Mouse (Mus musculus): ENCODE measurements at regions not wholly inside any gene's neighbourhood (a gene's known extent, or its start where the extent isn't known, plus 50 kb on each side); places are given as distances from the start of the nearest gene placed in this dataset.

DNA sequence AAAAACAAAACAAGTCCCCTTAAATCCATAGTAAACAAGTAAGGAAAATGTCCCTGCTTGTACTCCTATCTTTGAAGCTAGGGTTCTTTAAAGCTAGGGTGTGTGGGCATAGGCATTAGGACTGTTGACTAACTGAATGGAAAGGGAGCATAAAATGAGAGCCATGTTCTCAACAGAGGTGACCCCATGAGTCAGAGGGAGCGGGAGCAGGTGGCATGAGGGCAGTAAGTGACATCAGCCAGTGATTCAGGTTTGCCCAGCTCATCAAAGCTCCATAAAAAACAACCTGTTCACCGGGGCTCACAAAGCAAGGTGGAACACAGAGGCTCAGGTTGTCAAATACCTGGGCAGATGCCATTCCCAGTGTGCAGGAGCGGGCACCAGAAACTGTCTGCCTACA lies 104.6 kb upstream of the 1700056E22Rik start:
- no peaks in the 10 kb centered on the region for H3K27me3 ChIP-seq (ENCODE audit: control insufficient read depth, insufficient read depth, low read length)
- H3K27ac ChIP-seq (ENCODE audit: control insufficient read depth, insufficient read depth, low read depth, low read length): no peak overlapping the region
- H3K36me3 ChIP-seq (ENCODE audit: control insufficient read depth, insufficient read depth, low read length): no peaks in the 10 kb centered on the region
- H3K4me1 ChIP-seq (ENCODE audit: control insufficient read depth, insufficient read depth, low read length): no peaks in the 10 kb centered on the region
- no peak overlapping the region for H3K4me3 ChIP-seq (ENCODE audit: control insufficient read depth, low read depth, low read length)
- TF ChIP-seq CTCF (IDR thresholded peaks at IDR 0.05; ENCODE audit: control insufficient read depth, insufficient read depth, insufficient replicate concordance, low read depth, low read length): no peak
- no peak for TF ChIP-seq POLR2A (IDR thresholded peaks at IDR 0.05; ENCODE audit: control insufficient read depth, low read depth, low read length)

DNA sequence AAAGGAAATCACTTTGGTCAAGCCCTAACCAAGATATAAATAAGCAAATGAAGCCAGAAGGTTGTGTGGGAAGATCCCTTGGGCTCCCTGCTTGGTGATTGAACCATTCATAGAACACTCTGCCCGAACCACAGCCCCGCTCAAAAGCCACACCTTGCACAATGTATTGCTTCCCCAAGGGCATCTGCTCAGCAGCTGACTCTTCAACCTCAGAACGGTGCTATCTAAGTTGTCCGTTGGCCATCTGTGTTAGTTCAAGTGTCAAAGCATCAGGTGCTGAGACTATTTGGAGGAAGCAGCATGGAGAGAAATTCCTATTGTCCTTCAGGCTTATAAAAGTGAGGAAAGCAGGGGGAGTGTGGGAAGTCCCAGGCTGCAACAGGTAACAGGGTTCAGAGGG lies 96.8 kb upstream of the 1700056E22Rik start:
- no peak overlapping the region for H3K4me3 ChIP-seq (ENCODE audit: control insufficient read depth, low read depth, low read length)
- no peaks in the 10 kb centered on the region for H3K4me1 ChIP-seq (ENCODE audit: control insufficient read depth, insufficient read depth, low read length)
- H3K36me3 ChIP-seq (ENCODE audit: control insufficient read depth, insufficient read depth, low read length): no peaks in the 10 kb centered on the region
- H3K27ac ChIP-seq (ENCODE audit: control insufficient read depth, insufficient read depth, low read depth, low read length): no peak overlapping the region
- no peaks in the 10 kb centered on the region for H3K27me3 ChIP-seq (ENCODE audit: control insufficient read depth, insufficient read depth, low read length)
- TF ChIP-seq CTCF (IDR thresholded peaks at IDR 0.05; ENCODE audit: control insufficient read depth, insufficient read depth, insufficient replicate concordance, low read depth, low read length) (no peak), POLR2A (IDR thresholded peaks at IDR 0.05; ENCODE audit: control insufficient read depth, low read depth, low read length) (no peak)

DNA sequence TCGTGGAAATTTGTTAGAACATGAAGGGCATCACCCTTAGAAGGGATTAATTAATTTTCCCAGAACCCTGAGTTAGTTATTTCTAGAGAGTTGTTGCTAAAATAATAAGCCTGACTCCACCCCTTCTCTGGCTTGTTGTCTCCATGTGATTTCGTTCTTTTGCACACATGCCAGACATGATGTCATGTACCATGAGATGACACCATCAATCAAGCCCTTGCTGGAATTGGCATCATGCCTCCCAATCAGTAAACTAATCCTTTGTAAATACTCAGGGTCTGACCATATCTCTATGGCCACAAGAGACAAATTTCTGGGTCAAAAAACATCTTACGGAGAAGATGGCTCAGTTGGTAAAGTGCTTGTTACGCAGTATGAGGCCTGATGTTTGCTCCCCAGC lies 93.2 kb upstream of the 1700056E22Rik start:
- H3K36me3 ChIP-seq (ENCODE audit: control insufficient read depth, insufficient read depth, low read length): no peaks in the 10 kb centered on the region
- no peak overlapping the region for H3K27ac ChIP-seq (ENCODE audit: control insufficient read depth, insufficient read depth, low read depth, low read length)
- TF ChIP-seq CTCF (IDR thresholded peaks at IDR 0.05; ENCODE audit: control insufficient read depth, insufficient read depth, insufficient replicate concordance, low read depth, low read length) (no peak), POLR2A (IDR thresholded peaks at IDR 0.05; ENCODE audit: control insufficient read depth, low read depth, low read length) (no peak)
- H3K4me3 ChIP-seq (ENCODE audit: control insufficient read depth, low read depth, low read length): no peak overlapping the region
- no peaks in the 10 kb centered on the region for H3K27me3 ChIP-seq (ENCODE audit: control insufficient read depth, insufficient read depth, low read length)
- H3K4me1 ChIP-seq (ENCODE audit: control insufficient read depth, insufficient read depth, low read length): no peaks in the 10 kb centered on the region

DNA sequence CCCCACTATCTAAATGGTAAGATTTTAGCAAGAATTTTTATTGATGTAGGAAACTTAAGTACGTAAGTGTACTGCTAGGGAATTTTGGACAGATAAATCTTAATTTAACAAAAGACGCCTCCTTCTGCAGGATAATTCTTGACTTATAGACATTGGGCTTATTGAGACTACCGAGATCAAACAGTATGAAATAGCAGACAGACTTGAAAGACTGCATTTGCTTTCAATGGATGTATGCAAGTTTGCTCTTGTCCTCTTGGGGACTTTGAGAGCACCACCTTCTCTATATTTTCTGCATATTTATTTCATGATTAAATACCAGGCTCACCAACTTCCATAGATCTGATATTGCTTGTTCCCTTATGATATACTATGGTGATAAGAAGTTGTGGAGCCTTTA lies 92.8 kb upstream of the 1700056E22Rik start:
- TF ChIP-seq POLR2A (IDR thresholded peaks at IDR 0.05; ENCODE audit: control insufficient read depth, low read depth, low read length) (no peak), CTCF (IDR thresholded peaks at IDR 0.05; ENCODE audit: control insufficient read depth, insufficient read depth, insufficient replicate concordance, low read depth, low read length) (no peak)
- no peaks in the 10 kb centered on the region for H3K36me3 ChIP-seq (ENCODE audit: control insufficient read depth, insufficient read depth, low read length)
- H3K4me1 ChIP-seq (ENCODE audit: control insufficient read depth, insufficient read depth, low read length): no peaks in the 10 kb centered on the region
- H3K27ac ChIP-seq (ENCODE audit: control insufficient read depth, insufficient read depth, low read depth, low read length): no peak overlapping the region
- no peak overlapping the region for H3K4me3 ChIP-seq (ENCODE audit: control insufficient read depth, low read depth, low read length)
- H3K27me3 ChIP-seq (ENCODE audit: control insufficient read depth, insufficient read depth, low read length): no peaks in the 10 kb centered on the region
